Comparison of ENCODE assay signal across 15 mouse cellular contexts in genomic region chr14:68361998-68362397, GRCm38 (mm10).
A peak's percentile ranks its signal among the peaks of the same experiment; 100 is the strongest.
DNase-seq lines count a peak whose midpoint lies in the region; ATAC-seq and TF ChIP-seq lines count a peak whose summit lies in the region.
"Had no signal": no experiment of that assay in that cellular context is flagged by ENCODE, and none has a peak within 500 bp of the region (broad histone marks: within the 10 kb centered on the region; RNA-seq: fewer than 3 reads in every experiment).

No protein-coding gene starts in this region.

- H3K9me3 ChIP-seq in forebrain, embryonic 12.5 days: no peaks in the 10 kb centered on the region
- no peaks in the 10 kb centered on the region for H3K9me3 ChIP-seq in forebrain, embryonic 10.5 days
- no peaks in the 10 kb centered on the region for H3K9me3 ChIP-seq in forebrain, embryonic 13.5 days (replicated peaks)
- H3K9me3 ChIP-seq in hindbrain, embryonic 15.5 days: no peaks in the 10 kb centered on the region
- H3K9me3 ChIP-seq in midbrain, postnatal 0 days (ENCODE audit: low read length): no peaks in the 10 kb centered on the region
- no peaks in the 10 kb centered on the region for H3K9me3 ChIP-seq in heart, embryonic 10.5 days
- H3K9me3 ChIP-seq: embryonic facial prominence, embryonic 13.5 days had no signal

- no peak overlapping the region for H3K4me3 ChIP-seq in forebrain, embryonic 12.5 days (replicated peaks)
- no peak overlapping the region for H3K4me3 ChIP-seq in forebrain, embryonic 10.5 days
- H3K4me3 ChIP-seq in forebrain, embryonic 13.5 days: no peak overlapping the region
- no peak overlapping the region for H3K4me3 ChIP-seq in hindbrain, embryonic 15.5 days
- H3K4me3 ChIP-seq in midbrain, postnatal 0 days (ENCODE audit: low read depth, low read length): no peak overlapping the region
- H3K4me3 ChIP-seq in thymus, adult 2 months (ENCODE audit: control insufficient read depth, insufficient read depth, low read length): no peak overlapping the region
- H3K4me3 ChIP-seq in heart, embryonic 10.5 days: no peak overlapping the region
- H3K4me3 ChIP-seq: embryonic facial prominence, embryonic 13.5 days; layer of hippocampus, adult 2 months; left cerebral cortex, adult 2 months had no signal

- no peaks in the 10 kb centered on the region for H3K36me3 ChIP-seq in forebrain, embryonic 12.5 days (replicated peaks)
- no peaks in the 10 kb centered on the region for H3K36me3 ChIP-seq in forebrain, embryonic 10.5 days (replicated peaks)
- no peaks in the 10 kb centered on the region for H3K36me3 ChIP-seq in forebrain, embryonic 13.5 days (ENCODE audit: poor library complexity, severe bottlenecking)
- no peaks in the 10 kb centered on the region for H3K36me3 ChIP-seq in hindbrain, embryonic 15.5 days
- no peaks in the 10 kb centered on the region for H3K36me3 ChIP-seq in midbrain, postnatal 0 days (ENCODE audit: insufficient read depth, low read length)
- H3K36me3 ChIP-seq in thymus, adult 2 months (ENCODE audit: control insufficient read depth, insufficient read depth, low read length): no peaks in the 10 kb centered on the region
- H3K36me3 ChIP-seq in heart, embryonic 10.5 days: no peaks in the 10 kb centered on the region
- H3K36me3 ChIP-seq: embryonic facial prominence, embryonic 13.5 days had no signal

- peak overlapping the region; percentile 67 for H3K27ac ChIP-seq in forebrain, embryonic 12.5 days
- H3K27ac ChIP-seq in forebrain, embryonic 10.5 days: no peak overlapping the region
- peak overlapping the region; percentile 61 for H3K27ac ChIP-seq in forebrain, embryonic 13.5 days
- H3K27ac ChIP-seq in hindbrain, embryonic 15.5 days (replicated peaks): 0 out of 2 replicates have a peak overlapping the region, but pooled peaks have one; percentile 18
- no peak overlapping the region for H3K27ac ChIP-seq in midbrain, postnatal 0 days (ENCODE audit: low read depth, low read length)
- no peak overlapping the region for H3K27ac ChIP-seq in thymus, adult 2 months (ENCODE audit: control insufficient read depth, insufficient read depth, low read length)
- H3K27ac ChIP-seq in heart, embryonic 10.5 days: no peak overlapping the region
- H3K27ac ChIP-seq: embryonic facial prominence, embryonic 13.5 days; layer of hippocampus, adult 2 months; left cerebral cortex, adult 2 months had no signal

- ATAC-seq in forebrain, embryonic 12.5 days (ENCODE audit: low FRiP score): peak; percentile 84
- ATAC-seq in forebrain, embryonic 13.5 days: peak; percentile 59
- ATAC-seq in hindbrain, embryonic 15.5 days (ENCODE audit: low FRiP score, low read depth): peak; percentile 54; the same call in 1 of the 2 replicates
- no peak for ATAC-seq in midbrain, postnatal 0 days (ENCODE audit: low FRiP score)
- ATAC-seq: Patski had no signal

- TF ChIP-seq POLR2A in thymus, adult 2 months (IDR thresholded peaks at IDR 0.05; ENCODE audit: control insufficient read depth, extremely low read depth, insufficient read depth, low read length, poor library complexity): no peak

- no peak overlapping the region for H3K9ac ChIP-seq in forebrain, embryonic 12.5 days
- H3K9ac ChIP-seq in forebrain, embryonic 13.5 days: no peak overlapping the region
- no peak overlapping the region for H3K9ac ChIP-seq in hindbrain, embryonic 15.5 days
- H3K9ac ChIP-seq in midbrain, postnatal 0 days (replicated peaks; ENCODE audit: low read length, poor library complexity, severe bottlenecking): no peak overlapping the region
- H3K9ac ChIP-seq: embryonic facial prominence, embryonic 13.5 days had no signal

- no peak overlapping the region for H3K4me2 ChIP-seq in forebrain, embryonic 12.5 days
- H3K4me2 ChIP-seq in forebrain, embryonic 13.5 days: no peak overlapping the region
- no peak overlapping the region for H3K4me2 ChIP-seq in hindbrain, embryonic 15.5 days
- H3K4me2 ChIP-seq in midbrain, postnatal 0 days (ENCODE audit: low read depth, low read length, poor library complexity, severe bottlenecking): no peak overlapping the region
- H3K4me2 ChIP-seq: embryonic facial prominence, embryonic 13.5 days had no signal

- H3K4me1 ChIP-seq in forebrain, embryonic 12.5 days: peaks cover 7% of the 10 kb centered on the region; the same call in 1 of the 2 replicates
- H3K4me1 ChIP-seq in forebrain, embryonic 10.5 days: no peaks in the 10 kb centered on the region
- peaks cover 20% of the 10 kb centered on the region for H3K4me1 ChIP-seq in forebrain, embryonic 13.5 days
- H3K4me1 ChIP-seq in hindbrain, embryonic 15.5 days (replicated peaks): peaks cover 6% of the 10 kb centered on the region
- no peaks in the 10 kb centered on the region for H3K4me1 ChIP-seq in midbrain, postnatal 0 days (ENCODE audit: insufficient read depth, low read length)
- H3K4me1 ChIP-seq in thymus, adult 2 months (replicated peaks; ENCODE audit: control insufficient read depth, insufficient read depth, low read length): no peaks in the 10 kb centered on the region
- peaks cover 8% of the 10 kb centered on the region; the same call in 1 of the 2 replicates for H3K4me1 ChIP-seq in heart, embryonic 10.5 days
- H3K4me1 ChIP-seq: embryonic facial prominence, embryonic 13.5 days had no signal

- H3K27me3 ChIP-seq in forebrain, embryonic 12.5 days: no peaks in the 10 kb centered on the region
- H3K27me3 ChIP-seq in forebrain, embryonic 10.5 days (ENCODE audit: poor library complexity, severe bottlenecking): no peaks in the 10 kb centered on the region
- no peaks in the 10 kb centered on the region for H3K27me3 ChIP-seq in forebrain, embryonic 13.5 days
- no peaks in the 10 kb centered on the region for H3K27me3 ChIP-seq in hindbrain, embryonic 15.5 days
- H3K27me3 ChIP-seq in midbrain, postnatal 0 days (ENCODE audit: insufficient read depth, low read length): no peaks in the 10 kb centered on the region
- H3K27me3 ChIP-seq in thymus, adult 2 months (ENCODE audit: control insufficient read depth, insufficient read depth, low read length): no peaks in the 10 kb centered on the region
- H3K27me3 ChIP-seq in heart, embryonic 10.5 days (ENCODE audit: insufficient read depth, poor library complexity, severe bottlenecking): no peaks in the 10 kb centered on the region
- H3K27me3 ChIP-seq: embryonic facial prominence, embryonic 13.5 days had no signal

- no peak for TF ChIP-seq CTCF in midbrain, postnatal 0 days (IDR thresholded peaks at IDR 0.05)
- TF ChIP-seq CTCF in thymus, adult 2 months (IDR thresholded peaks at IDR 0.05; ENCODE audit: borderline replicate concordance, control insufficient read depth, extremely low read depth, insufficient read depth, low read length, poor library complexity): no peak

- DNase-seq in forebrain, embryonic 10.5 days (ENCODE audit: extremely low spot score, low spot score): no peak
- DNase-seq in midbrain, postnatal 0 days (ENCODE audit: low spot score): peak; percentile 33
- DNase-seq in thymus, adult 2 months: no peak
- no peak for DNase-seq in heart, embryonic 10.5 days (ENCODE audit: low spot score)
- DNase-seq: cerebellum, adult 11 months; gastrocnemius, postnatal 14 days; heart, postnatal 10 days; right cerebral cortex, postnatal 4 days had no signal

- WGBS in forebrain, embryonic 12.5 days: 56% methylated on average over 7 of the region's 7 CpGs
- WGBS in forebrain, embryonic 10.5 days: 78% methylated on average over 7 of the region's 7 CpGs
- 41% methylated on average over 7 of the region's 7 CpGs for WGBS in forebrain, embryonic 13.5 days
- 32% methylated on average over 7 of the region's 7 CpGs for WGBS in hindbrain, embryonic 15.5 days
- 35% methylated on average over 7 of the region's 7 CpGs for WGBS in midbrain, postnatal 0 days
- WGBS in thymus, adult 2 months: 81% methylated on average over 7 of the region's 7 CpGs
- WGBS in heart, embryonic 10.5 days: 67% methylated on average over 7 of the region's 7 CpGs

Comparison
In these comparisons a context has a peak if more than half of its experiments do, and no peak if none do; other contexts are left out.
1. H3K27ac ChIP-seq: peak in forebrain, embryonic 12.5 days (single experiment), forebrain, embryonic 13.5 days (single experiment) and hindbrain, embryonic 15.5 days (single experiment); none in forebrain, embryonic 10.5 days (single experiment), midbrain, postnatal 0 days (single experiment), thymus, adult 2 months (single experiment) and heart, embryonic 10.5 days (single experiment).